Mouse (Mus musculus) forebrain, embryonic 16.5 days (tissue): Measurements from ENCODE around the gene Ccnb3. TPM values are rescaled to one million over a fixed set of nuclear protein-coding genes. Genes with fewer than 3 reads are reported as not detected.
"Not testable (repeated sequence)": the region's sequence is repeated elsewhere in the genome, so short reads cannot be mapped to it uniquely, and the experiment has no call there.

Experiments
- ATAC-seq: fragments of 200-750 bp; cut with Nextera tagmentation; 2 replicates; pipeline ENCODE4 v1.8.0; 2017; ENCODE audit warnings: mild to moderate bottlenecking, moderate library complexity
- H3K27ac ChIP-seq: fragments of 300-500 bp; sonication (generic); 2 replicates; pipeline ENCODE4 v1.5.1; 2014; ENCODE audit warnings: low read length, control low read depth
- H3K27me3 ChIP-seq: fragments of 300-500 bp; sonication (generic); replicated peaks from 2 replicates; pipeline ENCODE4 v1.6.1; 2014; ENCODE audit warnings: low read length; ENCODE audit not compliant: control insufficient read depth, insufficient read depth
- H3K36me3 ChIP-seq: fragments of 300-500 bp; sonication (generic); 2 replicates; pipeline ENCODE4 v1.6.1; 2014; ENCODE audit not compliant: control insufficient read depth, insufficient read depth
- H3K4me1 ChIP-seq: fragments of 300-500 bp; sonication (generic); replicated peaks from 2 replicates; pipeline ENCODE4 v1.6.1; 2014; ENCODE audit warnings: low read length; ENCODE audit not compliant: control insufficient read depth, insufficient read depth
- H3K4me2 ChIP-seq: fragments of 300-500 bp; sonication (generic); 2 replicates; pipeline ENCODE4 v1.6.1; 2014; ENCODE audit warnings: mild to moderate bottlenecking, low read length, control low read depth
- H3K4me3 ChIP-seq: fragments of 300-500 bp; sonication (generic); replicated peaks from 2 replicates; pipeline ENCODE4 v1.5.1; 2014; ENCODE audit warnings: mild to moderate bottlenecking, low read length, control low read depth
- H3K9ac ChIP-seq: fragments of 300-500 bp; sonication (generic); replicated peaks from 2 replicates; pipeline ENCODE4 v1.6.1; 2014; ENCODE audit warnings: low read depth, low read length, control low read depth
- H3K9me3 ChIP-seq: fragments of 300-500 bp; sonication (generic); 2 replicates; pipeline ENCODE4 v1.6.1; 2016; ENCODE audit warnings: low read length; ENCODE audit not compliant: control insufficient read depth
- WGBS: fragments of 180-500 bp; shearing (Covaris S2); extraction: QIAGEN DNeasy Blood & Tissue Kit; methylation state at CpG from one replicate; pipeline ENCODE4 v1.1.7; 2014; 5-methylcytosine and 5-hydroxymethylcytosine counted together
- polyA plus RNA-seq: library from polyadenylated mRNA; unstranded; fragments of >200 nt; fragmentation: Nextera tagmentation; extraction: Ambion mirVana; gene quantifications from 2 replicates; pipeline ENCODE4 v1.2.1, GENCODE M21; 2015

Gene Ccnb3
- polyA plus RNA-seq, result not detected in 2 replicates

- Histone ChIP-seq H3K4me2 (no peak within 1 kb of the TSS), H3K27ac (no peak within 1 kb of the TSS), H3K4me3 (no peak within 1 kb of the TSS), H3K36me3 (no peaks in the 10 kb centered on the region), H3K9me3 (no peaks in the 10 kb centered on the region), H3K27me3 (no peaks in the 10 kb centered on the region), H3K9ac (no peak within 1 kb of the TSS), H3K4me1 (no peaks in the 10 kb centered on the region)
- WGBS, result 91% methylated on average over 19 of the region's 19 CpGs
- ATAC-seq, result no peak
Measured at GRCm38 (mm10) chrX:7041519-7041918, at the start of gene Ccnb3. Gene Ccnb3 (minus strand): TSS chrX:7041619.

GRCm38 (mm10) chrX:7090323-7090722 lies 48.9 kb upstream of the Ccnb3 start:
- Histone ChIP-seq H3K4me1 (no peaks in the 10 kb centered on the region), H3K36me3 (no peaks in the 10 kb centered on the region), H3K9ac (no peak overlapping the region), H3K9me3 (no peaks in the 10 kb centered on the region), H3K27me3 (no peaks in the 10 kb centered on the region), H3K4me3 (no peak overlapping the region), H3K27ac (no peak overlapping the region), H3K4me2 (no peak overlapping the region)
- no peak for ATAC-seq

- no peak for ATAC-seq
- no peak overlapping the region for H3K27ac ChIP-seq
- no peak overlapping the region for H3K9ac ChIP-seq
- H3K27me3 ChIP-seq, result no peaks in the 10 kb centered on the region
- H3K4me3 ChIP-seq, result no peak overlapping the region
- no peaks in the 10 kb centered on the region for H3K36me3 ChIP-seq
- no peak overlapping the region for H3K4me2 ChIP-seq
- H3K9me3 ChIP-seq, result no peaks in the 10 kb centered on the region
- 89% methylated on average over 1 of the region's 1 CpGs for WGBS
- H3K4me1 ChIP-seq, result no peaks in the 10 kb centered on the region
Measured at GRCm38 (mm10) chrX:7085878-7086277, 44.5 kb upstream of the Ccnb3 start.

- 82% methylated on average over 6 of the region's 6 CpGs for WGBS
- Histone ChIP-seq H3K27ac (no peak overlapping the region), H3K27me3 (no peaks in the 10 kb centered on the region), H3K4me1 (no peaks in the 10 kb centered on the region), H3K36me3 (no peaks in the 10 kb centered on the region), H3K4me2 (no peak overlapping the region), H3K4me3 (no peak overlapping the region), H3K9me3 (no peaks in the 10 kb centered on the region), H3K9ac (no peak overlapping the region)
- ATAC-seq, result no peak
Measured at GRCm38 (mm10) chrX:7079820-7080429, 38.5 kb upstream of the Ccnb3 start.

GRCm38 (mm10) chrX:7068002-7068401 lies 26.6 kb upstream of the Ccnb3 start:
- whole genome bisulfite sequencing, result 82% methylated on average over 2 of the region's 2 CpGs

GRCm38 (mm10) chrX:7067219-7067618 lies 25.8 kb upstream of the Ccnb3 start, which contains the start of gene Akap4:
Gene Akap4 (plus strand): TSS chrX:7067519.
- Histone ChIP-seq H3K9ac (no peak within 1 kb of the TSS), H3K4me1 (no peaks in the 10 kb centered on the region), H3K4me2 (no peak within 1 kb of the TSS), H3K9me3 (no peaks in the 10 kb centered on the region), H3K36me3 (no peaks in the 10 kb centered on the region), H3K4me3 (no peak within 1 kb of the TSS), H3K27me3 (no peaks in the 10 kb centered on the region), H3K27ac (no peak within 1 kb of the TSS)
- no peak for ATAC-seq
- WGBS, result 96% methylated on average over 1 of the region's 1 CpGs

More at GRCm38 (mm10) chrX:7068002-7068401, 26.6 kb upstream of the Ccnb3 start:
- no peaks in the 10 kb centered on the region for H3K27me3 ChIP-seq
- ATAC-seq, result no peak
- H3K9ac ChIP-seq, result no peak overlapping the region
- no peaks in the 10 kb centered on the region for H3K36me3 ChIP-seq
- H3K4me1 ChIP-seq, result no peaks in the 10 kb centered on the region
- no peak overlapping the region for H3K4me2 ChIP-seq
- H3K9me3 ChIP-seq, result no peaks in the 10 kb centered on the region
- H3K4me3 ChIP-seq, result no peak overlapping the region
- no peak overlapping the region for H3K27ac ChIP-seq

GRCm38 (mm10) chrX:7064109-7064508 lies 22.7 kb upstream of the Ccnb3 start:
- Histone ChIP-seq H3K4me2 (no peak overlapping the region), H3K36me3 (no peaks in the 10 kb centered on the region), H3K9ac (no peak overlapping the region), H3K27ac (no peak overlapping the region), H3K9me3 (no peaks in the 10 kb centered on the region), H3K4me3 (no peak overlapping the region), H3K27me3 (no peaks in the 10 kb centered on the region), H3K4me1 (no peaks in the 10 kb centered on the region)
- ATAC-seq, result no peak

- no peaks in the 10 kb centered on the region for H3K9me3 ChIP-seq
- no peak overlapping the region for H3K4me3 ChIP-seq
- H3K27ac ChIP-seq, result no peak overlapping the region
- WGBS, result 96% methylated on average over 2 of the region's 2 CpGs
- no peaks in the 10 kb centered on the region for H3K27me3 ChIP-seq
- no peaks in the 10 kb centered on the region for H3K36me3 ChIP-seq
- H3K4me2 ChIP-seq, result no peak overlapping the region
- no peaks in the 10 kb centered on the region for H3K4me1 ChIP-seq
- no peak overlapping the region for H3K9ac ChIP-seq
- no peak for ATAC-seq
Measured at GRCm38 (mm10) chrX:7057634-7058033, 16.2 kb upstream of the Ccnb3 start.

GRCm38 (mm10) chrX:7057056-7057455 lies 15.6 kb upstream of the Ccnb3 start:
- no peaks in the 10 kb centered on the region for H3K9me3 ChIP-seq
- no peaks in the 10 kb centered on the region for H3K27me3 ChIP-seq
- H3K36me3 ChIP-seq, result no peaks in the 10 kb centered on the region
- no peak overlapping the region for H3K9ac ChIP-seq
- no peak overlapping the region for H3K27ac ChIP-seq
- H3K4me3 ChIP-seq, result no peak overlapping the region
- H3K4me1 ChIP-seq, result no peaks in the 10 kb centered on the region
- no peak overlapping the region for H3K4me2 ChIP-seq
- ATAC-seq, result no peak

GRCm38 (mm10) chrX:6983916-6984315 lies 57.5 kb downstream of the Ccnb3 start:
- not testable (repeated sequence) for H3K4me3 ChIP-seq, ATAC-seq, H3K36me3 ChIP-seq, H3K27ac ChIP-seq, H3K9me3 ChIP-seq, H3K9ac ChIP-seq, H3K27me3 ChIP-seq, H3K4me2 ChIP-seq, H3K4me1 ChIP-seq
- WGBS, result 90% methylated on average over 3 of the region's 4 CpGs
